Mouse (Mus musculus): ENCODE results near the gene Kri1. TPM values are rescaled to one million over a fixed set of nuclear protein-coding genes. Genes with fewer than 3 reads are reported as not detected.
"Not testable (repeated sequence)": the region's sequence is repeated elsewhere in the genome, so short reads cannot be mapped to it uniquely, and the experiment has no call there.

The Kri1 gene
- polyA plus RNA-seq, 1 experiment, result 36.3 TPM

DNA sequence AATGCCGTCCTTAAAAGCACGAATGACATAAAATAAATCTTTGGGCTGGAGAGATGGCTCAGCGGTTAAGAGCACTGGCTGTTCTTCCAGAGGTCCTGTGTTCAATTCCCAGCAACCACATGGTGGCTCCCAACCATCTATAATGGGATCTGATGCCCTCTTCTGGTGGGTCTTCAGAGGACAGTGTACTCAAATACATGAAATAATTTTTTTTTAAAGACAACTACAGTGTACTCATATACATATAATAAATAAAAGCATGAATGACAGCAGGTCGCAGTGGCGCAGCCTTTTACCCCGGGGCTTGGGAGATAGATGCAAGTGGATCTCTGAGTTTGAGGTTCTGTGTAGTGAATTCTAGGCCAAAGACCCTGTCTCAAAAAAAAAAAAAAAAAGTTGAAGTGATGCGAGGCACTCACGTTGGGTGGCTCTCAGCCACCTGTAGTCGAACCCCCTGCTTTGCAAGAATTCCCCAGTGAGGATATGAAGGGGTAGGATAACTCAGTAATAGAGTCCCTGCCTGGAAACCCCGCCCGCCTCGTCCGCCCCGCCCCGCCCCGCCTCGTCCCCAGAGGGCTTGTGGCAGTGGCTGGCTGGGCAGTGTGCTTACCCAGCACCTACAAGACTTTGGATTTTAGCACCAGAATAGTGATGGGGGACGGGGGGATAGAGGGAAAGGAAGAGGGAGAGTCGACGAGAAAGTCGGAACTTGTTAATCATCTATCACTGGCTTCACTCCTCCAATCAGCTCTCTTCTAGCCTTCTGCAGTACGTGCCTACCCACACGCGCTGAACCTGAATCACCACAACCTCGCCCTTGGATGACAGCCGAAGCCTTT lies 63.0 kb downstream of the Kri1 start:
- peak; percentile 26 for DNase-seq (ENCODE audit: low read depth)
- TF ChIP-seq POLR2A (IDR thresholded peaks at IDR 0.05; ENCODE audit: borderline replicate concordance, extremely low read depth, insufficient read depth, insufficient read length, poor library complexity, severe bottlenecking) (no peak), CTCF (IDR thresholded peaks at IDR 0.05; ENCODE audit: borderline replicate concordance, extremely low read depth, insufficient read depth, insufficient read length) (no peak)

GRCm38 (mm10) chr9:21223906-21224305 lies 63.9 kb downstream of the Kri1 start:
- DNase-seq (ENCODE audit: low read depth), result no peak
- TF ChIP-seq CTCF (IDR thresholded peaks at IDR 0.05; ENCODE audit: borderline replicate concordance, extremely low read depth, insufficient read depth, insufficient read length) (no peak), POLR2A (IDR thresholded peaks at IDR 0.05; ENCODE audit: borderline replicate concordance, extremely low read depth, insufficient read depth, insufficient read length, poor library complexity, severe bottlenecking) (no peak)

DNA sequence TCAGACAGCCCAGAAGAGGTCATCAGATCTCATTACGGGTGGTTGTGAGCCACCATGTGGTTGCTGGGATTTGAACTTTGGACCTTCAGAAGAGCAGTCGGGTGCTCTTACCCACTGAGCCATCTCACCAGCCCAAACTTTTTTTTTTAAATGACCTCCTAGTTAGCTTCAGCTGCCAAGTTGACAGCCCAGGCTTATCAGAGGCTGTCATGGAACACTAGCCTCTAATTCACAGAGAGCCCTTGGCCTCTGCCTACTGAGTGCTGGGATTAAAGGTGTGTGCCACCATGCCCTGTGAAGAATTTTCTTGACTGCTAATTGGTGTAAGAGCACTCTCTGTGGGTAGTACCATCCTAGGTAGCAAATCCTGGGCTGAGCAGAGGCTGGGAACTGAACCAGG lies 64.3 kb downstream of the Kri1 start:
- DNase-seq (ENCODE audit: low read depth), result not testable (repeated sequence)

Other genes with a start within 250 kb of the Kri1 start
- gene Zglp1, start 220.9 kb downstream of the Kri1 start, polyA plus RNA-seq (2012; rRNA removed), result 1.3 and 2.1 TPM in 2 replicates
- 2.9 and 3.0 TPM in 2 replicates for gene Gm49373, start 214.9 kb downstream of the Kri1 start, polyA plus RNA-seq (2012; rRNA removed)
- 68.4 and 86.0 TPM in 2 replicates for gene Fdx1l, start 214.4 kb downstream of the Kri1 start, polyA plus RNA-seq (2012; rRNA removed)
- gene Gm38431, start 196.0 kb downstream of the Kri1 start, polyA plus RNA-seq (2012; rRNA removed), result 4.8 and 5.6 TPM in 2 replicates
- gene Raver1, start 196.0 kb downstream of the Kri1 start, polyA plus RNA-seq (2012; rRNA removed), result 65.6 and 70.2 TPM in 2 replicates
- 16.2 and 20.0 TPM in 2 replicates for gene Tyk2, start 156.7 kb downstream of the Kri1 start, polyA plus RNA-seq (2012; rRNA removed)
- 141 and 182 TPM in 2 replicates for gene Cdc37, start 138.0 kb downstream of the Kri1 start, polyA plus RNA-seq (2012; rRNA removed)
- 16.3 and 23.4 TPM in 2 replicates for gene Pde4a, start 122.3 kb downstream of the Kri1 start, polyA plus RNA-seq (2012; rRNA removed)
- 58.7 and 59.7 TPM in 2 replicates for gene Keap1, start 48.6 kb downstream of the Kri1 start, polyA plus RNA-seq (2012; rRNA removed)
- gene S1pr5, start 39.5 kb downstream of the Kri1 start, polyA plus RNA-seq (2012; rRNA removed), result 2.2 and 2.5 TPM in 2 replicates
- 38.1 and 45.9 TPM in 2 replicates for gene Atg4d, start 22.7 kb downstream of the Kri1 start, polyA plus RNA-seq (2012; rRNA removed)
- 70.4 and 84.9 TPM in 2 replicates for gene Cdkn2d, start 3.4 kb upstream of the Kri1 start, polyA plus RNA-seq (2012; rRNA removed)
- 2.4 and 2.9 TPM in 2 replicates for gene Ap1m2, start 24.4 kb upstream of the Kri1 start, polyA plus RNA-seq (2012; rRNA removed)
- gene Slc44a2, start 32.7 kb upstream of the Kri1 start, polyA plus RNA-seq (2012; rRNA removed), result 70.1 and 75.6 TPM in 2 replicates
- gene Ilf3, start 79.9 kb upstream of the Kri1 start, polyA plus RNA-seq (2012; rRNA removed), result 202 and 216 TPM in 2 replicates
- 81.4 and 92.1 TPM in 2 replicates for gene Qtrt1, start 123.9 kb upstream of the Kri1 start, polyA plus RNA-seq (2012; rRNA removed)
- gene Dnm2, start 136.9 kb upstream of the Kri1 start, polyA plus RNA-seq (2012; rRNA removed), result 79.7 and 92.2 TPM in 2 replicates
- 40.8 and 49.2 TPM in 2 replicates for gene Tmed1, start 222.3 kb upstream of the Kri1 start, polyA plus RNA-seq (2012; rRNA removed)
- gene AB124611, start 238.2 kb upstream of the Kri1 start, polyA plus RNA-seq (2012; rRNA removed), result 1.00 and 1.0 TPM in 2 replicates